Mouse (Mus musculus) liver, adult 2 months (tissue): Measurements from ENCODE around the gene Ryk. TPM values are rescaled to one million over a fixed set of nuclear protein-coding genes. Genes with fewer than 3 reads are reported as not detected.

Experiments used
- DNase-seq: peaks from one replicate; pipeline ENCODE4 v3.0.0-alpha.2; 2011; ENCODE audit warnings: low read depth, low spot score; ENCODE audit errors: extremely low read depth
- H3K27ac ChIP-seq: fragments of 200-500 bp; replicated peaks from 2 replicates; pipeline ENCODE4 v1.5.1; 2012; ENCODE audit warnings: low read depth, mild to moderate bottlenecking, control low read depth, inconsistent platforms, low read length; ENCODE audit not compliant: insufficient read depth
- H3K27me3 ChIP-seq: fragments of 200-500 bp; 2 replicates; pipeline ENCODE4 v1.6.1; 2012; ENCODE audit warnings: mild to moderate bottlenecking, moderate library complexity, low read length, inconsistent platforms; ENCODE audit not compliant: control insufficient read depth, insufficient read depth
- H3K36me3 ChIP-seq: fragments of 200-500 bp; 2 replicates; pipeline ENCODE4 v1.6.1; 2012; ENCODE audit warnings: low read length, inconsistent platforms; ENCODE audit not compliant: control insufficient read depth, insufficient read depth
- H3K4me1 ChIP-seq: fragments of 200-500 bp; 2 replicates; pipeline ENCODE4 v1.6.1; 2011; ENCODE audit warnings: low read length; ENCODE audit not compliant: control insufficient read depth, insufficient read depth
- H3K4me3 ChIP-seq: fragments of 200-500 bp; 2 replicates; pipeline ENCODE4 v1.5.1; 2011; ENCODE audit warnings: low read depth, mild to moderate bottlenecking, control low read depth, low read length, moderate library complexity; ENCODE audit not compliant: insufficient read depth
- H3K79me2 ChIP-seq: fragments of 200-500 bp; 2 replicates; pipeline ENCODE4 v1.6.1; 2012; ENCODE audit warnings: inconsistent platforms, mild to moderate bottlenecking, low read length, moderate library complexity; ENCODE audit not compliant: control insufficient read depth, insufficient read depth
- H3K9ac ChIP-seq: fragments of 200-500 bp; 2 replicates; pipeline ENCODE4 v1.6.1; 2012; ENCODE audit warnings: low read depth, mild to moderate bottlenecking, control low read depth, inconsistent platforms, low read length
- CTCF ChIP-seq: fragments of 200-500 bp; IDR thresholded peaks from 2 replicates; pipeline ENCODE4 v1.5.1; 2011; ENCODE audit warnings: low read depth, low read length, control low read depth
- POLR2A ChIP-seq: fragments of 200-500 bp; IDR thresholded peaks from 2 replicates; pipeline ENCODE4 v1.6.1; 2011; ENCODE audit warnings: low read length, control low read depth; ENCODE audit not compliant: insufficient read depth; ENCODE audit errors: extremely low read depth
- WGBS: fragments of 180-500 bp; shearing (Covaris S2); methylation state at CpG from one replicate; pipeline ENCODE4 v1.1.7; 2018; 5-methylcytosine and 5-hydroxymethylcytosine counted together
- polyA plus RNA-seq: library from polyadenylated mRNA; depleted of rRNA; stranded (reverse); fragments of >200 nt; gene quantifications from 2 replicates; pipeline ENCODE4 v1.2.3, GENCODE M21; 2012
- total RNA-seq: library from RNA; depleted of rRNA; stranded (reverse); fragments of >200 nt; gene quantifications from 2 replicates; pipeline ENCODE4 v1.2.3, GENCODE M21; 2014

Ryk gene
- total and polyA plus RNA-seq, 2 experiments: 17.2 to 26.6 TPM

DNA sequence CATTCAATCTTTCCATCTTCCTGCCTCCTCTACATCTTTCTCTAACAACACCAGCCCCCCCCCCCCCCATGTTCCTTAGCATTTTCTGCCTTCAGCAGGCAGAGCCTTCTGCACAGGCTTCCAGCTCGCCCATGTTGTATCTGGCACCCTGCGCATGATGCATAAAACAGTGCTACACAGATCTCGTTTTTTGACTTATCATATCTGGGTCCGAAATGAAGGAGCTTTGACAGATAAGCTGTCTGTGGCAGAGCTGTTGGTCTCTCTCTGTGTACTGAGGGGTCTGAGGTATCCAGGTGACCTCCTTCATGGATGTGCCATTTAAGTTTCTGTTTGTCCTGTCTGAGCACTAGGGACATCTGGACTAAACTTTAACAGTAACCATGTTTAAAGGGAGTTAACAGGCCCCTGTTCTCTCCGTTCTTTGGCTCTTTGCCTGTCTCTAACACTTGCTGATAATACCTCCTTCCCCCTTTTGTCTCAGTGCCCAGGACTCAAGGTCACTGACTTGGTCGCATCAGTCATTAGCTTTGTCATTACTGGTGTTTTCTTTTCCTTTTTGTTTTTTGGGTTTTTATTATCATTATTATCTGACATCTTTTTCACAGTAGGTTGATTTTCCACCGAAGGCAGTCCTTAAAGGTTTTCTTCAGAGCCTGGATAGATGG, 26.2 kb downstream of the Ryk start:
- Histone ChIP-seq H3K4me3 (no peak overlapping the region), H3K27me3 (no peaks in the 10 kb centered on the region), H3K27ac (no peak overlapping the region), H3K79me2 (peaks cover 24% of the 10 kb centered on the region; the same call in 1 of the 2 replicates), H3K9ac (no peak overlapping the region), H3K4me1 (peaks cover 5% of the 10 kb centered on the region), H3K36me3 (peaks cover 4% of the 10 kb centered on the region)
- WGBS: 65% methylated on average over 7 of the region's 7 CpGs
- TF ChIP-seq POLR2A (no peak), CTCF (no peak)
- DNase-seq: no peak

DNA sequence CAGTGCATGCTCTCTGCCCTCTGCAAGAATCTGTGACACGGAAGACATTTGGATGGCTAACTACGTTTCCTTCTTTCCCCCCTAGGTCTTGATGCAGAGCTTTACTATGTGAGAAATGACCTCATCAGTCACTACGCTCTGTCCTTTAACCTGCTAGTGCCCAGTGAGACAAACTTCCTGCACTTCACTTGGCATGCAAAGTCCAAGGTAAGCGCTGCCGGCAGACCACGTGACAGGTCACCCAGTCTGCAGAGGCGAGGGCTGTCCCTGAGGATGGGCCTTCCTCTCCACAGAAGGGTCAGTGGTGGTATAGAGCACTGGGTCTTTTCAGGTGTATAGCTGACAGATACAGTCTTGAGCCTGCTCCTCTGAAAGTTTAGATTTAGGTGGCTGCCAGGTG, 27.1 kb downstream of the Ryk start:
- peak; percentile 43 for DNase-seq
- 0 out of 2 replicates have a peak overlapping the region, but pooled peaks have one; percentile 13 for H3K27ac ChIP-seq

DNA sequence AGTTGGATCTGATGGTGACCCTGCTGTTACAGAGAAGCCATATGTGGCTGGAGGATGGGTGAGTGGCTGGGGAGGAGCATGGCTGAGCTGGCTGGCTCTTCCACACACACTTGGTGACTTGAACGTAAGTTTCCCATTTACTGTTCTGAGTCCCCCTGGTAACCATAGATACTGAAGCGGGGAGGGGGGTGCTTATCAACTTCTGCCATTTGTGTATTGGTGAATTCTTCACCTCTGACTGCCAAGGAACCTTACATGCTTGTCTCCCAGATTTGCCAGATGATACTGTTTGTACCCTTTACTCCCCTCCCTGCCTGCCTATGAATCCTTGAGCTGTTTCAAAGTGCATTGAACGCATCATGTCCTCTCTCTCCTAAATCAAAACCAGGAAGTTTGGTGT, 27.5 kb downstream of the Ryk start:
- peaks cover 7% of the 10 kb centered on the region for H3K4me1 ChIP-seq
- 89% methylated on average over 3 of the region's 3 CpGs for WGBS
- H3K27ac ChIP-seq: no peak overlapping the region
- no peaks in the 10 kb centered on the region for H3K27me3 ChIP-seq
- TF ChIP-seq POLR2A: no peak
- no peak for TF ChIP-seq CTCF
- H3K9ac ChIP-seq: no peak overlapping the region
- H3K4me3 ChIP-seq: no peak overlapping the region
- H3K79me2 ChIP-seq: peaks cover 21% of the 10 kb centered on the region; the same call in 1 of the 2 replicates
- peaks cover 4% of the 10 kb centered on the region for H3K36me3 ChIP-seq
- no peak for DNase-seq

More for the DNA sequence above, 27.1 kb downstream of the Ryk start:
- Histone ChIP-seq H3K9ac (peak overlapping the region; percentile 22; the same call in 1 of the 2 replicates), H3K4me3 (no peak overlapping the region), H3K79me2 (peaks cover 21% of the 10 kb centered on the region; the same call in 1 of the 2 replicates), H3K4me1 (peaks cover 7% of the 10 kb centered on the region), H3K27me3 (no peaks in the 10 kb centered on the region), H3K36me3 (peaks cover 4% of the 10 kb centered on the region)
- 38% methylated on average over 7 of the region's 7 CpGs for WGBS
- no peak for TF ChIP-seq CTCF
- TF ChIP-seq POLR2A: no peak

DNA sequence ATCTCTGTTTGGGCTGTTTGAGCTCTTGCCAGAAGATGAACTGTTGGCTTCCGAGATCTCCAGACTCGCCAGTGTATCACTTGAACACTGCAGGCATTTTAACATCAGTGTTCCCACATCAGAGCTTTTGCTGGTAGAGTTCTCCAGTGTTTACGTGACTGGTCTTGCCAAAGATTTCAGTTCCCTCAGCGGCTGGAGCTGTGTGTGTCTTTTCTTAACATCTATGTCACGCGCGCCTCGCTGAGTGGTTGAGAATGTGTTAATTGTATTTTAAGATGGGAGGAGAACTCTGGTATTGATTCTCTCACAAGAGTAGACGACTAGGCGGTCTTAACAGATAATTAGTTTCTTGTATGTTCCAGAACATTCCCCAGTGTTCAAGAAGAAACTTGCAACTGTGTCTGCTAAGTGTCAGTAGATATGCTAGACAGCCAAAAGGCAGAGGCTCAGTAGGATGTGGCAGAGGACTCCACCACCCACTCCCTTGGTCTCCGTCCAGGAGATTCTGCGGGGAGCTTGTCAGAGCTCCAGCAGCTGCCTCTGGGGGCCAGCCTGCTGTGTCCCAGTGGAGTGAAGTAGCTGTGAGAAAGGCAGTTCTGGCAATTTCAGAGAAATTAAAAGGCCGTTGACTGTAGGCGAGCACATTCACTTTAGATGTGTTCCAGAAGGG, 29.3 kb downstream of the Ryk start:
- H3K36me3 ChIP-seq: peaks cover 11% of the 10 kb centered on the region
- peaks cover 7% of the 10 kb centered on the region for H3K4me1 ChIP-seq
- peak overlapping the region; percentile 53; the same call in 1 of the 2 replicates for H3K27ac ChIP-seq
- WGBS: 66% methylated on average over 14 of the region's 14 CpGs
- DNase-seq: peak; percentile 51
- TF ChIP-seq POLR2A: no peak
- no peak for TF ChIP-seq CTCF
- no peak overlapping the region for H3K9ac ChIP-seq
- H3K79me2 ChIP-seq: peaks cover 16% of the 10 kb centered on the region; the same call in 1 of the 2 replicates
- no peaks in the 10 kb centered on the region for H3K27me3 ChIP-seq
- no peak overlapping the region for H3K4me3 ChIP-seq

DNA sequence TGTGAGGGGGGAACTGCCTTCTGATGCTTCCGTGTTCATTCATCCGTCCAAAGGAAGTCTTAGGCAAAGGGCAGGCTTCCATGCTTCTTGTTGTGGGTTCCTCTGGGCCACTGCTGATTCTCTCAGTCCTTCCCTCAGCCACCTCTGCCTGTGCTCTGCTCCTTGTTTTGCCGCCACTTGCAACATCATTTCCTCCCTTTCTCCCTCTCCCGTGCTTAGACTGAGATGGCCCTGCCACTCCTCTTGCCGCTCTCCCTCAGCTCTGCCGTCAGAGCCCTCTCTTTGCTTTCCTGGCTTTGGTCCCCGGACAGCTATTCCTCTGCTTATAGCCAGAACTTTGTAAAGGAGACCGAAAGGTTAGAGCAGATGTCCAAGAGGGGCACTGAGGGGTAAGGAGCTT, 30.2 kb downstream of the Ryk start:
- Histone ChIP-seq H3K27me3 (no peaks in the 10 kb centered on the region), H3K9ac (peak overlapping the region; percentile 24; the same call in 1 of the 2 replicates), H3K4me1 (peaks cover 7% of the 10 kb centered on the region), H3K36me3 (peaks cover 15% of the 10 kb centered on the region), H3K79me2 (peaks cover 10% of the 10 kb centered on the region; the same call in 1 of the 2 replicates), H3K4me3 (no peak overlapping the region), H3K27ac (peak overlapping the region; percentile 7)
- WGBS: 72% methylated on average over 8 of the region's 8 CpGs
- DNase-seq: no peak
- TF ChIP-seq POLR2A: no peak
- no peak for TF ChIP-seq CTCF
